In the genomic region with DNA sequence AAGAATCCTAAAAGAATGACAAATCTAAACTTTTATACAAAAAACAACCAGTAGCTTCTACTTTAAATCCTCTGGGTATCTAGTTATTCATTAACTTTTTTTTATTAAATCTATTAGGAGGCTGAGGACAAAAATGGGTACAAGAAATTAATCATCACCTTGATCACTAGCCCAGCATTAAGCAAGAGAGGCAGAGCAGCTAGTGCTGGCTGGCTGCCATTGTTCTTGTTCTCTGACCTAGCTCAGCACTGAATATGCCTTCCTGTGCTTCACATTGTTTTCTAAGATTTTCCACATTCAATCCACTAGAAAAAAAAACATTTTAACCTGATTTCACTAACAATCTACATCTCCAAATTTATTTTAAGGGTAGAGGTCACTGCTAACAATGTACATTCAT, we compare ENCODE assay signal across 13 mouse cellular contexts.
DNase-seq lines count a peak whose midpoint lies in the region.
"Had no signal": no experiment of that assay in that cellular context is flagged by ENCODE, and none has a peak within 500 bp of the region (broad histone marks: within the 10 kb centered on the region; RNA-seq: fewer than 3 reads in every experiment).

No protein-coding gene starts in this region.

- DNase-seq in cerebellum, postnatal 10 days = peak; percentile 62 to 68
- no peak for DNase-seq in cerebellum, adult 11 months
- DNase-seq in lung, postnatal 36 days = peak; percentile 4
- no peak for DNase-seq in lung, adult 18-20 months
- peak; percentile 93 for DNase-seq in kidney, adult 9 months
- no peak for DNase-seq in thymus, postnatal 25 days
- no peak for DNase-seq in testis, postnatal 14 days (ENCODE audit: low spot score)
- DNase-seq: B cell, adult 2 months; cerebellum, adult 11-12 months; embryo, embryonic 11 days; layer of hippocampus, adult 9-11 months; spleen, adult 18-20 months; thymus, postnatal 14 days had no signal

Comparison
In these comparisons a context has a peak if more than half of its experiments do, and no peak if none do; other contexts are left out.
1. DNase-seq: peak in cerebellum, postnatal 10 days (2 of 2), lung, postnatal 36 days (single experiment) and kidney, adult 9 months (single experiment); none in cerebellum, adult 11 months (single experiment), lung, adult 18-20 months (0 of 2), thymus, postnatal 25 days (single experiment) and testis, postnatal 14 days (single experiment).